In the genomic region with DNA sequence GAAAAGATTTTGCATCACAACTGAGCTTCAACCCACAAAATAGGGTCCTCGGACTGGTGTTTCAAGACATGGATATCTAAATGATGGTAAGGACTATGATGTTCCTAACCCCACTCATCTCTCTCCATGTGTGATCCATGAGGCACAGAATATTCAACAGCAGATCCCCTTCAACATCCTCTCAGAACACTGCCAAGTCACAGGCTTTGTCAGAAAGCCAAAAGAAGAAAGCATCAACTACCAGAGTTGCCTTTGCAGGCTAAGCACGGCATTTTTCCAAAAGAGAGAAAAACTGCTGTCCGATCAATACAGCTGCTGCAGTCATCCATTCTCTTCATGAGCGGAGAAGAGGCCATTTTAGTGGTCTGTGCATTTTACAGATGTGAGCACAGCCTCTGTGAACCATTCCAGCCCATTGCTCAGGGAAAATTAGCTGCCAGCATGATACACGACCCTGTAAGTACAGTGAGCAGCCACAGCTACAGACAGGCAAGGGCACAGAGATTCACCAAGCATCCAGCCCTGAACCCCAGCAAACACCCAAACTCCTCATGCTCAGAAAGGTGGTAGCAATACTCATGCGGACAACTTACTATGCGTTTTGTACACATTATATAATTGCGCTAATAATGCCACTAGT, we compare ENCODE assay signal across 29 mouse cellular contexts. TPM values are rescaled to one million over a fixed set of nuclear protein-coding genes. Genes with fewer than 3 reads are reported as not detected.
A peak's percentile ranks its signal among the peaks of the same experiment; 100 is the strongest.
DNase-seq lines count a peak whose midpoint lies in the region; ATAC-seq and TF ChIP-seq lines count a peak whose summit lies in the region.
"Had no signal": no experiment of that assay in that cellular context is flagged by ENCODE, and none has a peak within 500 bp of the region (broad histone marks: within the 10 kb centered on the region; RNA-seq: fewer than 3 reads in every experiment).

No protein-coding gene starts in this region.

- no peak overlapping the region for H3K4me2 ChIP-seq in neural tube, embryonic 14.5 days (ENCODE audit: low read depth, low read length)
- H3K4me2 ChIP-seq: embryonic facial prominence, embryonic 12.5 days; heart, embryonic 11.5 days; limb, embryonic 12.5 days; liver, embryonic 15.5 days had no signal

- H3K4me3 ChIP-seq in layer of hippocampus, adult 2 months: no peak overlapping the region
- H3K4me3 ChIP-seq in neural tube, embryonic 14.5 days (ENCODE audit: low read depth, low read length): no peak overlapping the region
- H3K4me3 ChIP-seq: embryonic facial prominence, embryonic 12.5 days; limb, embryonic 12.5 days; liver, embryonic 15.5 days had no signal

- H3K27me3 ChIP-seq in neural tube, embryonic 14.5 days (ENCODE audit: control insufficient read depth, insufficient read depth, low read length): no peaks in the 10 kb centered on the region
- H3K27me3 ChIP-seq: embryonic facial prominence, embryonic 12.5 days; liver, embryonic 15.5 days; Patski had no signal

- H3K27ac ChIP-seq in layer of hippocampus, adult 2 months: peak overlapping the region; percentile 7; the same call in 1 of the 2 replicates
- 0 out of 2 replicates have a peak overlapping the region, but pooled peaks have one; percentile 16 for H3K27ac ChIP-seq in neural tube, embryonic 14.5 days (ENCODE audit: low read depth, low read length)
- H3K27ac ChIP-seq: embryonic facial prominence, embryonic 12.5 days; kidney, postnatal 0 days; limb, embryonic 12.5 days; liver, embryonic 15.5 days; macrophage had no signal

- WGBS in neural tube, embryonic 14.5 days: 79% methylated on average over 8 of the region's 8 CpGs

- peak; percentile 69 for ATAC-seq in frontal cortex, adult (ENCODE audit: low TSS enrichment)
- no peak for ATAC-seq in neural tube, embryonic 14.5 days (ENCODE audit: low read depth)
- no peak for ATAC-seq in granulocyte monocyte progenitor cell, adult 5-6 weeks (replicated peaks; ENCODE audit: poor library complexity, severe bottlenecking)
- ATAC-seq: forebrain, embryonic 16.5 days; intestine, embryonic 16.5 days; Patski had no signal

- no peak for DNase-seq in frontal cortex, postnatal 14 days (ENCODE audit: low spot score in 2 of 2)
- peak in 1 of 2 experiments; percentile 33 for DNase-seq in layer of hippocampus, adult 2 months (ENCODE audit: low spot score in 2 of 2)
- no peak for DNase-seq in layer of hippocampus, postnatal 25 days (ENCODE audit: extremely low spot score in 1 of 2, low spot score in 1 of 2)
- DNase-seq in neural tube, embryonic 10.5 days (ENCODE audit: extremely low spot score, low spot score): no peak
- DNase-seq: adrenal gland, postnatal 10 days; cerebellum, adult 18-20 months; cerebellum, postnatal 25 days; gastrocnemius, postnatal 10 days; heart, postnatal 36 days; kidney, adult 8-10 months; kidney, postnatal 4 days; midbrain, embryonic 14.5 days; thymus, adult 2 months; thymus, postnatal 36 days had no signal

- no peak overlapping the region for H3K9ac ChIP-seq in neural tube, embryonic 14.5 days (replicated peaks; ENCODE audit: low read depth, low read length)
- H3K9ac ChIP-seq: embryonic facial prominence, embryonic 12.5 days; limb, embryonic 12.5 days; liver, embryonic 15.5 days had no signal

- TF ChIP-seq CTCF in layer of hippocampus, adult 2 months (conservative IDR thresholded peaks at IDR 0.05): no peak

- H3K4me1 ChIP-seq in neural tube, embryonic 14.5 days (ENCODE audit: control insufficient read depth, insufficient read depth, low read length): no peaks in the 10 kb centered on the region
- H3K4me1 ChIP-seq: embryonic facial prominence, embryonic 12.5 days; limb, embryonic 12.5 days; liver, embryonic 15.5 days had no signal

- H3K9me3 ChIP-seq in neural tube, embryonic 14.5 days (ENCODE audit: control insufficient read depth, low read length): no peaks in the 10 kb centered on the region
- H3K9me3 ChIP-seq: embryonic facial prominence, embryonic 12.5 days; liver, embryonic 15.5 days had no signal

- no peaks in the 10 kb centered on the region for H3K36me3 ChIP-seq in neural tube, embryonic 14.5 days (ENCODE audit: control insufficient read depth, insufficient read depth, low read length)
- H3K36me3 ChIP-seq: embryonic facial prominence, embryonic 12.5 days; limb, embryonic 12.5 days; liver, embryonic 15.5 days had no signal

RNA-seq across cellular contexts. Expression of a gene that starts 55.3 kb away (rescaled TPM):
- 100 to 1,000 TPM; 289 to 309 TPM for total RNA-seq in layer of hippocampus, adult 2 months (2021)
- 100 to 1,000 TPM; 289 to 325 TPM for total RNA-seq in layer of hippocampus, postnatal 25 days (2021)
- 18.9 and 20.6 TPM in 2 replicates for polyA plus RNA-seq in neural tube, embryonic 14.5 days (2014; fragmentation: Nextera tagmentation; extraction: Ambion mirVana)
- total RNA-seq in granulocyte monocyte progenitor cell, adult 5-6 weeks (2014; fragmentation: Nextera tagmentation): not detected in 2 replicates
- total RNA-seq in granulocyte monocyte progenitor cell, adult 5-6 weeks (2017): not detected in 2 replicates
- total RNA-seq: megakaryocyte-erythroid progenitor cell, adult 5-6 weeks; MEL had no signal
- polyA plus RNA-seq: liver, adult 2 months; macrophage had no signal

Comparison
In these comparisons a context has a peak if more than half of its experiments do, and no peak if none do; other contexts are left out.
1. RNA of a gene that starts 55.3 kb away (total RNA-seq): 289 to 325 TPM in layer of hippocampus, postnatal 25 days and 289 to 309 TPM in layer of hippocampus, adult 2 months; not detected in granulocyte monocyte progenitor cell, adult 5-6 weeks; every median in the first group is over 100 times any median in the second.